Mouse (Mus musculus): ENCODE results near the gene Slc18a3.

Gene Slc18a3

GRCm38 (mm10) chr14:32464601-32465505 lies at the start of gene Slc18a3:
Slc18a3 (minus strand) TSS chr14:32464850.
- DNase-seq (ENCODE audit: low read depth) = no peak

- DNase-seq (ENCODE audit: low read depth) = peak; percentile 95
These were observed 48.8 kb upstream of the Slc18a3 start, which contains the start of gene Ercc6 for GRCm38 (mm10) chr14:32513336-32514032. Ercc6 (plus strand) TSS chr14:32513521.

- no peak for DNase-seq (ENCODE audit: low read depth)
These were observed 48.3 kb upstream of the Slc18a3 start for GRCm38 (mm10) chr14:32512912-32513311.

- peak; percentile 51 for DNase-seq (ENCODE audit: low read depth)
These were observed 44.9 kb upstream of the Slc18a3 start for GRCm38 (mm10) chr14:32509443-32509961.

GRCm38 (mm10) chr14:32508105-32508835 lies 43.6 kb upstream of the Slc18a3 start:
- DNase-seq (ENCODE audit: low read depth) = peak; percentile 39

- no peak for DNase-seq (ENCODE audit: low read depth)
These were observed 42.6 kb upstream of the Slc18a3 start for GRCm38 (mm10) chr14:32507216-32507615.

GRCm38 (mm10) chr14:32506329-32506728 lies 41.7 kb upstream of the Slc18a3 start:
- no peak for DNase-seq (ENCODE audit: low read depth)

GRCm38 (mm10) chr14:32503897-32504296 lies 39.2 kb upstream of the Slc18a3 start:
- DNase-seq (ENCODE audit: low read depth) = no peak

- DNase-seq (ENCODE audit: low read depth) = peak; percentile 72
These were observed 38.4 kb upstream of the Slc18a3 start for GRCm38 (mm10) chr14:32502764-32503688.

- no peak for DNase-seq (ENCODE audit: low read depth)
These were observed 36.7 kb upstream of the Slc18a3 start for GRCm38 (mm10) chr14:32501303-32501702.

- peak; percentile 91 for DNase-seq (ENCODE audit: low read depth)
These were observed 31.6 kb upstream of the Slc18a3 start for GRCm38 (mm10) chr14:32496115-32496850.

- DNase-seq (ENCODE audit: low read depth) = peak; percentile 86
These were observed 27.9 kb upstream of the Slc18a3 start for GRCm38 (mm10) chr14:32492521-32492920.

- DNase-seq (ENCODE audit: low read depth) = peak; percentile 75
These were observed 17.4 kb upstream of the Slc18a3 start for GRCm38 (mm10) chr14:32482061-32482460.

GRCm38 (mm10) chr14:32477581-32477980 lies 12.9 kb upstream of the Slc18a3 start:
- no peak for DNase-seq (ENCODE audit: low read depth)

- DNase-seq (ENCODE audit: low read depth) = no peak
These were observed 11.9 kb upstream of the Slc18a3 start for GRCm38 (mm10) chr14:32476559-32476958.

GRCm38 (mm10) chr14:32472996-32473395 lies 8.3 kb upstream of the Slc18a3 start:
- peak; percentile 71 for DNase-seq (ENCODE audit: low read depth)

- DNase-seq (ENCODE audit: low read depth) = peak; percentile 48
These were observed 3.0 kb upstream of the Slc18a3 start for GRCm38 (mm10) chr14:32467606-32468005.

GRCm38 (mm10) chr14:32465889-32466288 lies 1.2 kb upstream of the Slc18a3 start, which contains the start of gene Chat:
Chat (minus strand) TSS chr14:32465989.
- DNase-seq (ENCODE audit: low read depth) = no peak

- no peak for DNase-seq (ENCODE audit: low read depth)
These were observed 838 bp upstream of the Slc18a3 start for GRCm38 (mm10) chr14:32465506-32465870.
